Mouse (Mus musculus) intestine, postnatal 0 days (tissue): ENCODE measurements around the gene Spi1. TPM values are rescaled to one million over a fixed set of nuclear protein-coding genes. Genes with fewer than 3 reads are reported as not detected.
A peak's percentile ranks its signal among the peaks of the same experiment; 100 is the strongest.
"Not testable (repeated sequence)": the region's sequence is repeated elsewhere in the genome, so short reads cannot be mapped to it uniquely, and the experiment has no call there.

Experiments
- ATAC-seq: fragments of 200-750 bp; cut with Nextera tagmentation; 2 replicates; pipeline ENCODE4 v1.8.0; 2017; ENCODE audit warnings: mild to moderate bottlenecking, moderate TSS enrichment, moderate library complexity
- H3K27ac ChIP-seq: fragments of 300-500 bp; sonication (generic); 2 replicates; pipeline ENCODE4 v1.5.1; 2014; ENCODE audit warnings: mild to moderate bottlenecking, low read depth, low read length, moderate library complexity
- H3K27me3 ChIP-seq: fragments of 300-500 bp; sonication (generic); replicated peaks from 2 replicates; pipeline ENCODE4 v1.6.1; 2014; ENCODE audit warnings: low read length, mixed read lengths; ENCODE audit not compliant: control insufficient read depth, insufficient read depth
- H3K36me3 ChIP-seq: fragments of 300-500 bp; sonication (generic); 2 replicates; pipeline ENCODE4 v1.6.1; 2014; ENCODE audit warnings: mild to moderate bottlenecking, moderate library complexity; ENCODE audit not compliant: control insufficient read depth, insufficient read depth
- H3K4me1 ChIP-seq: fragments of 300-500 bp; sonication (generic); replicated peaks from 2 replicates; pipeline ENCODE4 v1.6.1; 2014; ENCODE audit warnings: antibody characterized with exemption, low read length, mixed read lengths; ENCODE audit not compliant: control insufficient read depth, insufficient read depth
- H3K4me2 ChIP-seq: fragments of 300-500 bp; sonication (generic); replicated peaks from 2 replicates; pipeline ENCODE4 v1.6.1; 2014; ENCODE audit warnings: low read depth, mild to moderate bottlenecking, moderate library complexity
- H3K4me3 ChIP-seq: fragments of 300-500 bp; sonication (generic); 2 replicates; pipeline ENCODE4 v1.5.1; 2014; ENCODE audit warnings: low read depth, low read length
- H3K9ac ChIP-seq: fragments of 300-500 bp; sonication (generic); 2 replicates; pipeline ENCODE4 v1.6.1; 2014; ENCODE audit warnings: mild to moderate bottlenecking, low read depth, low read length
- H3K9me3 ChIP-seq: fragments of 300-500 bp; sonication (generic); 2 replicates; pipeline ENCODE4 v1.6.1; 2016; ENCODE audit warnings: mixed run types; ENCODE audit not compliant: control insufficient read depth
- CTCF ChIP-seq: sonication (generic); IDR thresholded peaks from 2 replicates; pipeline ENCODE4 v1.5.1; 2016; ENCODE audit warnings: low read depth, mild to moderate bottlenecking, control low read depth, antibody characterized with exemption, moderate library complexity
- WGBS: fragments of 180-500 bp; shearing (Covaris S2); extraction: QIAGEN DNeasy Blood & Tissue Kit; methylation state at CpG from one replicate; pipeline ENCODE4 v1.1.7; 2014; 5-methylcytosine and 5-hydroxymethylcytosine counted together
- polyA plus RNA-seq: library from polyadenylated mRNA; unstranded; fragments of >200 nt; fragmentation: Nextera tagmentation; extraction: Ambion mirVana; gene quantifications from 2 replicates; pipeline ENCODE4 v1.2.1, GENCODE M21; 2015

Spi1 gene
- polyA plus RNA-seq, 1 experiment from 2014 or later = 5.1 TPM

DNA sequence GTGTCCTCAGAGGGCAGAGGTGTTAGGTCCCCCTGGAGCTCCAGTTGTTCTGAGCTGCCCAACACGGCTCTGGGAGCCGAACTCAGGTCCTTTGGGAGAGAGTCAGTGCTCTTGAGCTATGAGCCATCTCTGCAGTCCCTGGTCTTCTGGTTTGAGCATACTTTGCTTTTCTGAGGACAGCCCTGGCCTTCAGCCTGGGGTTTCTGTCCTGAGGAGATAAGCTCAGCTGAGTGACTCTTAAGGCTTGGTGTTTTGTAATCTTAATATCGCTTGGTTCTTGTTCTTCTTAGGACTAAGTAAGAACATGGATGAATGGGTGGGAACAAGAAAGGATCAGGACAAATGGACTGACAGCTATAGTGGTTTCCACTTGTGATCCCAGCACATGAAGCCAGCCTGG is 26.0 kb downstream of the Spi1 start:
- H3K4me3 ChIP-seq = no peak overlapping the region
- no peak for TF ChIP-seq CTCF

GRCm38 (mm10) chr2:91109241-91109640 is 27.1 kb downstream of the Spi1 start:
- Histone ChIP-seq H3K36me3 (no peaks in the 10 kb centered on the region), H3K27me3 (no peaks in the 10 kb centered on the region), H3K27ac (no peak overlapping the region), H3K9me3 (no peaks in the 10 kb centered on the region), H3K9ac (no peak overlapping the region), H3K4me2 (no peak overlapping the region), H3K4me3 (no peak overlapping the region), H3K4me1 (no peaks in the 10 kb centered on the region)
- WGBS = 82% methylated on average over 5 of the region's 5 CpGs
- ATAC-seq = no peak
- no peak for TF ChIP-seq CTCF

More for the DNA sequence above, 26.0 kb downstream of the Spi1 start:
- no peak overlapping the region for H3K9ac ChIP-seq
- ATAC-seq = no peak
- WGBS = 78% methylated on average over 3 of the region's 3 CpGs
- H3K4me2 ChIP-seq = no peak overlapping the region
- no peaks in the 10 kb centered on the region for H3K4me1 ChIP-seq
- H3K9me3 ChIP-seq = no peaks in the 10 kb centered on the region
- H3K27ac ChIP-seq = no peak overlapping the region
- H3K36me3 ChIP-seq = no peaks in the 10 kb centered on the region
- H3K27me3 ChIP-seq = no peaks in the 10 kb centered on the region

DNA sequence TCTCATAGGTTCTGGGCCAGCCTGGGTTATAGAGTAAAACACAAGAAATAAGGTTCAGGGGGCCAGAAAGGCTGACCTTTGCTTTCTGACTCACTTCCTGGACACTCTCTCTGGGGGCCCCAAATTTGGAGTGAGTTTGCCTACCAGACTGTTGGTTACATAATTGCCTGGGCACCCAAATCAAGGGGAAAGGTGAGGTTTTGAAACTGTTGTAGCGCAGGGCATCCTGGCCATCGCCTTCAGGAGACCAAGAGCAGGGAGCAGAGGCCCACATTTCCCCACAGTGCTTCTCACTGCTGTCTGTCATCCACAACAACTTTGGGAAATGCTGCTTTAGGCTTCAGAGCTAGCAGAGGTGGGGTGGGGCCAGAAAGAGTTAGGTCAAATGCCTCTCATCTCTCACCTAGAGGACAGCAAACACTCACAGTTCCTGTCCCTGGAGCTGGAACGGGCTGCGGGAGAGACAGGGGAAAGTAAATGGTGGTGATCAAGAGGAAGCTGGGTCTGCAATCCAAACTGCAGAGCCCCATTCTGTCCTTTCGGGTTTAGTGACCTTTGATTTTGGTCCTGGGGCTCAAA is 27.7 kb downstream of the Spi1 start:
- no peak overlapping the region for H3K4me3 ChIP-seq
- H3K4me2 ChIP-seq = no peak overlapping the region
- H3K27ac ChIP-seq = no peak overlapping the region
- no peak for TF ChIP-seq CTCF
- H3K9ac ChIP-seq = no peak overlapping the region
- no peaks in the 10 kb centered on the region for H3K36me3 ChIP-seq
- no peak for ATAC-seq
- WGBS = 80% methylated on average over 5 of the region's 5 CpGs
- H3K4me1 ChIP-seq = no peaks in the 10 kb centered on the region
- no peaks in the 10 kb centered on the region for H3K27me3 ChIP-seq
- H3K9me3 ChIP-seq = no peaks in the 10 kb centered on the region

GRCm38 (mm10) chr2:91110429-91110828 is 28.2 kb downstream of the Spi1 start:
- WGBS = 77% methylated on average over 6 of the region's 6 CpGs
- Histone ChIP-seq H3K4me1 (0 out of 2 replicates have a peak, but pooled peaks cover 3% of the 10 kb centered on the region), H3K4me2 (no peak overlapping the region), H3K27me3 (no peaks in the 10 kb centered on the region), H3K4me3 (no peak overlapping the region), H3K9ac (no peak overlapping the region), H3K27ac (no peak overlapping the region), H3K36me3 (no peaks in the 10 kb centered on the region), H3K9me3 (no peaks in the 10 kb centered on the region)
- peak; percentile 24 for TF ChIP-seq CTCF
- no peak for ATAC-seq

GRCm38 (mm10) chr2:91111832-91112231 is 29.6 kb downstream of the Spi1 start:
- H3K27me3 ChIP-seq, H3K4me2 ChIP-seq, H3K27ac ChIP-seq, H3K4me1 ChIP-seq, H3K9ac ChIP-seq, ATAC-seq, H3K4me3 ChIP-seq, H3K36me3 ChIP-seq, H3K9me3 ChIP-seq: not testable (repeated sequence)
- 92% methylated on average over 3 of the region's 3 CpGs for WGBS

DNA sequence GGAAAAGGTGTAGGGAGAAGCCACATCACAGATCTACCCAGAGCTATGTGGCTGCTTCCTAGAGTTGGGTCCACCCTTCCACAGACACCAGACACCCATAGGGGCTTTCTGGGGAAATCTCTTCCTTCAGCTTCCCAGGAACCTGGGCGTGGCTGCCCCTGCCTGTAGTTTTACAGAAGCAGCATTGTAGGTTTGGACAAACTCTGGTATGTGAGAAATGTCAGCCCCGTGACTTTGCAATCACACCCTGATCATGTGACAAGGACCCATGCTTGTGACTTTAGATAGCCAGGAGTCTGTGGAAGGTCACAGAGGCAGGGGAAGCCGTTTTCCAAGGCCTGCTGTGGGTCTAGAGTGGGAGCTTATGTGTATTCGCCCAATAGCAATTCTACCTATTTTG is 30.3 kb downstream of the Spi1 start:
- no peak for TF ChIP-seq CTCF
- H3K4me3 ChIP-seq = no peak overlapping the region
- H3K36me3 ChIP-seq = no peaks in the 10 kb centered on the region
- H3K27me3 ChIP-seq = no peaks in the 10 kb centered on the region; the same call in 1 of the 2 replicates
- no peak overlapping the region for H3K27ac ChIP-seq
- ATAC-seq = no peak
- H3K9ac ChIP-seq = no peak overlapping the region
- H3K9me3 ChIP-seq = no peaks in the 10 kb centered on the region
- WGBS = 31% methylated on average over 4 of the region's 4 CpGs
- 0 out of 2 replicates have a peak, but pooled peaks cover 3% of the 10 kb centered on the region for H3K4me1 ChIP-seq
- H3K4me2 ChIP-seq = no peak overlapping the region

GRCm38 (mm10) chr2:91113334-91113733 is 31.1 kb downstream of the Spi1 start:
- Histone ChIP-seq H3K36me3 (no peaks in the 10 kb centered on the region), H3K4me2 (no peak overlapping the region), H3K27me3 (no peaks in the 10 kb centered on the region; the same call in none of the 2 replicates), H3K9ac (no peak overlapping the region), H3K4me3 (no peak overlapping the region), H3K4me1 (0 out of 2 replicates have a peak, but pooled peaks cover 3% of the 10 kb centered on the region), H3K9me3 (no peaks in the 10 kb centered on the region), H3K27ac (no peak overlapping the region)
- ATAC-seq = no peak
- WGBS = 76% methylated on average over 10 of the region's 10 CpGs
- TF ChIP-seq CTCF = no peak
